In genomic region chr13:102507226-102507625, GRCm38 (mm10) we compare ENCODE assay signal across 18 mouse cellular contexts.
DNase-seq lines count a peak whose midpoint lies in the region; ATAC-seq and TF ChIP-seq lines count a peak whose summit lies in the region.
"Had no signal": no experiment of that assay in that cellular context is flagged by ENCODE, and none has a peak within 500 bp of the region (broad histone marks: within the 10 kb centered on the region; RNA-seq: fewer than 3 reads in every experiment).

No protein-coding gene starts in this region.

- ATAC-seq in liver, postnatal 0 days, result no peak
- ATAC-seq in liver, embryonic 12.5 days, result no peak
- ATAC-seq: forebrain, embryonic 13.5 days; Patski had no signal

- no peak overlapping the region for H3K9ac ChIP-seq in heart, adult 2 months (ENCODE audit: low read depth, low read length)
- no peak overlapping the region for H3K9ac ChIP-seq in liver, postnatal 0 days (replicated peaks)
- no peak overlapping the region for H3K9ac ChIP-seq in liver, embryonic 12.5 days
- H3K9ac ChIP-seq: forebrain, embryonic 13.5 days; heart, embryonic 13.5 days; hindbrain, embryonic 12.5 days; liver, embryonic 13.5 days; neural tube, embryonic 13.5 days had no signal

- peak; percentile 58 for TF ChIP-seq CTCF in heart, adult 2 months (IDR thresholded peaks at IDR 0.05)
- TF ChIP-seq CTCF in liver, postnatal 0 days (IDR thresholded peaks at IDR 0.05; ENCODE audit: low read depth), result peak; percentile 51

- H3K27me3 ChIP-seq in heart, adult 2 months (ENCODE audit: control insufficient read depth, insufficient read depth, low read length), result no peaks in the 10 kb centered on the region
- no peaks in the 10 kb centered on the region for H3K27me3 ChIP-seq in liver, postnatal 0 days (ENCODE audit: insufficient read depth, low read length)
- H3K27me3 ChIP-seq in liver, embryonic 12.5 days (replicated peaks), result no peaks in the 10 kb centered on the region
- H3K27me3 ChIP-seq: forebrain, embryonic 13.5 days; heart, embryonic 13.5 days; hindbrain, embryonic 12.5 days; liver, embryonic 13.5 days; neural tube, embryonic 13.5 days; Patski had no signal

- no peak overlapping the region for H3K27ac ChIP-seq in heart, adult 2 months
- no peak overlapping the region for H3K27ac ChIP-seq in liver, postnatal 0 days (ENCODE audit: low read depth)
- no peak overlapping the region for H3K27ac ChIP-seq in liver, embryonic 12.5 days
- H3K27ac ChIP-seq: forebrain, embryonic 13.5 days; heart, embryonic 13.5 days; hindbrain, embryonic 12.5 days; liver, embryonic 13.5 days; neural tube, embryonic 13.5 days had no signal

- no peak overlapping the region for H3K4me3 ChIP-seq in heart, adult 2 months
- H3K4me3 ChIP-seq in liver, postnatal 0 days (ENCODE audit: low read depth, low read length), result no peak overlapping the region
- no peak overlapping the region for H3K4me3 ChIP-seq in liver, embryonic 12.5 days
- H3K4me3 ChIP-seq: forebrain, embryonic 13.5 days; heart, embryonic 13.5 days; hindbrain, embryonic 12.5 days; liver, embryonic 13.5 days; neural tube, embryonic 13.5 days had no signal

- DNase-seq in heart, adult 2 months, result no peak
- no peak for DNase-seq in heart, postnatal 10 days
- no peak for DNase-seq in liver, postnatal 0 days
- DNase-seq in 416B (ENCODE audit: low read depth), result peak; percentile 36
- DNase-seq in brain, adult 2 months (ENCODE audit: low read depth, low spot score), result peak; percentile 72
- DNase-seq in adrenal gland, postnatal 4 days (ENCODE audit: low spot score in 2 of 2), result no peak
- DNase-seq in T-cell, adult 2 months (ENCODE audit: low spot score), result no peak
- DNase-seq: cerebellum, postnatal 36 days; gastrocnemius, postnatal 10 days; kidney, adult 18-20 months; liver, embryonic 13.5 days; lung, postnatal 36 days had no signal

- 79% methylated on average over 1 of the region's 1 CpGs for WGBS in heart, adult 2 months
- WGBS in liver, postnatal 0 days (ENCODE audit: insufficient replicate concordance), result 76% methylated on average over 1 of the region's 1 CpGs
- WGBS in liver, embryonic 12.5 days (ENCODE audit: insufficient replicate concordance), result 48% methylated on average over 1 of the region's 1 CpGs

- H3K9me3 ChIP-seq in liver, postnatal 0 days (ENCODE audit: low read length), result no peaks in the 10 kb centered on the region
- H3K9me3 ChIP-seq in liver, embryonic 12.5 days (replicated peaks), result no peaks in the 10 kb centered on the region
- H3K9me3 ChIP-seq: forebrain, embryonic 13.5 days; heart, embryonic 13.5 days; hindbrain, embryonic 12.5 days; liver, embryonic 13.5 days; neural tube, embryonic 13.5 days had no signal

- TF ChIP-seq EP300 in heart, adult 2 months (IDR thresholded peaks at IDR 0.05; ENCODE audit: insufficient read depth, low read depth, low read length), result no peak
- TF ChIP-seq EP300 in liver, postnatal 0 days (IDR thresholded peaks at IDR 0.05; ENCODE audit: low read depth), result no peak

- no peak for TF ChIP-seq POLR2A in heart, adult 2 months (IDR thresholded peaks at IDR 0.05; ENCODE audit: insufficient read depth, low read depth, low read length)

- no peaks in the 10 kb centered on the region for H3K4me1 ChIP-seq in heart, adult 2 months (ENCODE audit: control insufficient read depth, insufficient read depth, low read length)
- no peaks in the 10 kb centered on the region for H3K4me1 ChIP-seq in liver, postnatal 0 days (ENCODE audit: insufficient read depth)
- H3K4me1 ChIP-seq in liver, embryonic 12.5 days, result no peaks in the 10 kb centered on the region
- H3K4me1 ChIP-seq: heart, embryonic 13.5 days; hindbrain, embryonic 12.5 days; liver, embryonic 13.5 days; neural tube, embryonic 13.5 days had no signal

- H3K4me2 ChIP-seq in liver, postnatal 0 days (ENCODE audit: low read depth, low read length), result no peak overlapping the region
- no peak overlapping the region for H3K4me2 ChIP-seq in liver, embryonic 12.5 days
- H3K4me2 ChIP-seq: forebrain, embryonic 13.5 days; heart, embryonic 13.5 days; hindbrain, embryonic 12.5 days; liver, embryonic 13.5 days; neural tube, embryonic 13.5 days had no signal

- intact Hi-C loops in heart, adult 2 months (cut with DNase I), result loop anchor here (10.0 kb wide), 1 partner anchor 152 kb away; no protein-coding TSS in a partner anchor
- intact Hi-C loops in heart, postnatal 10 days (cut with DNase I), result loop anchor here (5.0 kb wide), 1 partner anchor 770 kb away; no protein-coding TSS in a partner anchor

- no peaks in the 10 kb centered on the region for H3K79me2 ChIP-seq in heart, adult 2 months (replicated peaks; ENCODE audit: control insufficient read depth, insufficient read depth, low read length)

- H3K36me3 ChIP-seq in heart, adult 2 months (ENCODE audit: control insufficient read depth, insufficient read depth, low read length), result no peaks in the 10 kb centered on the region
- H3K36me3 ChIP-seq in liver, postnatal 0 days (replicated peaks; ENCODE audit: insufficient read depth, low read length), result no peaks in the 10 kb centered on the region
- H3K36me3 ChIP-seq in liver, embryonic 12.5 days, result no peaks in the 10 kb centered on the region
- H3K36me3 ChIP-seq: heart, embryonic 13.5 days; hindbrain, embryonic 12.5 days; liver, embryonic 13.5 days; neural tube, embryonic 13.5 days had no signal

Comparison
In these comparisons a context has a peak if more than half of its experiments do, and no peak if none do; other contexts are left out.
1. DNase-seq: peak in 416B (single experiment) and brain, adult 2 months (single experiment); none in heart, adult 2 months (0 of 2), heart, postnatal 10 days (0 of 2), liver, postnatal 0 days (single experiment), adrenal gland, postnatal 4 days (0 of 2) and T-cell, adult 2 months (single experiment).